Mouse (Mus musculus): ENCODE data around the gene Dock9. TPM values are rescaled to one million over a fixed set of nuclear protein-coding genes. Genes with fewer than 3 reads are reported as not detected.

Gene Dock9
- polyA plus RNA-seq, 1 experiment: 41.9 TPM

GRCm38 (mm10) chr14:121804461-121804860 is 6.8 kb upstream of the Dock9 start:
- WGBS: 86% methylated on average over 4 of the region's 4 CpGs
- TF ChIP-seq CTCF (conservative IDR thresholded peaks at IDR 0.05; ENCODE audit: insufficient read depth, insufficient read length, low read depth, low read length) (peak; percentile 50), POLR2A (IDR thresholded peaks at IDR 0.05; ENCODE audit: low read depth, low read length) (no peak)
- H3K27me3 ChIP-seq (replicated peaks; ENCODE audit: control insufficient read depth, insufficient read depth, low read length): no peaks in the 10 kb centered on the region
- DNase-seq: peak; percentile 37
- no peak overlapping the region for H3K4me3 ChIP-seq (ENCODE audit: insufficient read depth, low read depth, low read length)
- H3K27ac ChIP-seq (ENCODE audit: insufficient read depth, low read depth, low read length): no peak overlapping the region
- peaks cover 4% of the 10 kb centered on the region; the same call in 1 of the 2 replicates for H3K4me1 ChIP-seq (ENCODE audit: control insufficient read depth, insufficient read depth, low read length)
- no peaks in the 10 kb centered on the region for H3K36me3 ChIP-seq (ENCODE audit: control insufficient read depth, insufficient read depth, low read length)

GRCm38 (mm10) chr14:121800962-121801361 is 3.3 kb upstream of the Dock9 start:
- Histone ChIP-seq H3K27ac (ENCODE audit: insufficient read depth, low read depth, low read length) (no peak overlapping the region), H3K4me1 (ENCODE audit: control insufficient read depth, insufficient read depth, low read length) (peaks cover 8% of the 10 kb centered on the region; the same call in 1 of the 2 replicates), H3K27me3 (replicated peaks; ENCODE audit: control insufficient read depth, insufficient read depth, low read length) (no peaks in the 10 kb centered on the region), H3K36me3 (ENCODE audit: control insufficient read depth, insufficient read depth, low read length) (no peaks in the 10 kb centered on the region), H3K4me3 (ENCODE audit: insufficient read depth, low read depth, low read length) (no peak overlapping the region)
- no peak for TF ChIP-seq POLR2A (IDR thresholded peaks at IDR 0.05; ENCODE audit: low read depth, low read length)
- peak; percentile 60 for TF ChIP-seq CTCF (conservative IDR thresholded peaks at IDR 0.05; ENCODE audit: insufficient read depth, insufficient read length, low read depth, low read length)
- DNase-seq: peak; percentile 81
- 16% methylated on average over 2 of the region's 2 CpGs for WGBS

- 59% methylated on average over 7 of the region's 7 CpGs for WGBS
- DNase-seq: no peak
- no peaks in the 10 kb centered on the region for H3K36me3 ChIP-seq (ENCODE audit: control insufficient read depth, insufficient read depth, low read length)
- no peak for TF ChIP-seq POLR2A (IDR thresholded peaks at IDR 0.05; ENCODE audit: low read depth, low read length)
- TF ChIP-seq CTCF (conservative IDR thresholded peaks at IDR 0.05; ENCODE audit: insufficient read depth, insufficient read length, low read depth, low read length): no peak
- peaks cover 8% of the 10 kb centered on the region; the same call in 1 of the 2 replicates for H3K4me1 ChIP-seq (ENCODE audit: control insufficient read depth, insufficient read depth, low read length)
- H3K27me3 ChIP-seq (replicated peaks; ENCODE audit: control insufficient read depth, insufficient read depth, low read length): no peaks in the 10 kb centered on the region
- H3K27ac ChIP-seq (ENCODE audit: insufficient read depth, low read depth, low read length): no peak overlapping the region
- H3K4me3 ChIP-seq (ENCODE audit: insufficient read depth, low read depth, low read length): no peak overlapping the region
Measured at GRCm38 (mm10) chr14:121799112-121799511, 1.5 kb upstream of the Dock9 start.

- TF ChIP-seq CTCF (conservative IDR thresholded peaks at IDR 0.05; ENCODE audit: insufficient read depth, insufficient read length, low read depth, low read length): no peak
- TF ChIP-seq POLR2A (IDR thresholded peaks at IDR 0.05; ENCODE audit: low read depth, low read length): peak; percentile 82
- under 1% methylated on average over 22 of the region's 22 CpGs for WGBS
- Histone ChIP-seq H3K27me3 (replicated peaks; ENCODE audit: control insufficient read depth, insufficient read depth, low read length) (no peaks in the 10 kb centered on the region), H3K36me3 (ENCODE audit: control insufficient read depth, insufficient read depth, low read length) (no peaks in the 10 kb centered on the region), H3K27ac (ENCODE audit: insufficient read depth, low read depth, low read length) (peak overlapping the region; percentile 76), H3K4me3 (ENCODE audit: insufficient read depth, low read depth, low read length) (peak overlapping the region; percentile 65), H3K4me1 (ENCODE audit: control insufficient read depth, insufficient read depth, low read length) (peaks cover 8% of the 10 kb centered on the region; the same call in 1 of the 2 replicates)
- DNase-seq: peak; percentile 98
Measured at GRCm38 (mm10) chr14:121798411-121798799, 768 bp upstream of the Dock9 start.

- H3K27me3 ChIP-seq (replicated peaks; ENCODE audit: control insufficient read depth, insufficient read depth, low read length): no peaks in the 10 kb centered on the region
- peaks cover 4% of the 10 kb centered on the region; the same call in 1 of the 2 replicates for H3K4me1 ChIP-seq (ENCODE audit: control insufficient read depth, insufficient read depth, low read length)
- H3K36me3 ChIP-seq (ENCODE audit: control insufficient read depth, insufficient read depth, low read length): no peaks in the 10 kb centered on the region
- WGBS: 11% methylated on average over 28 of the region's 28 CpGs
- peak; percentile 23 for DNase-seq
- peak overlapping the region; percentile 76 for H3K4me3 ChIP-seq (ENCODE audit: insufficient read depth, low read depth, low read length)
- TF ChIP-seq POLR2A (IDR thresholded peaks at IDR 0.05; ENCODE audit: low read depth, low read length) (no peak), CTCF (conservative IDR thresholded peaks at IDR 0.05; ENCODE audit: insufficient read depth, insufficient read length, low read depth, low read length) (no peak)
- peak overlapping the region; percentile 43 for H3K27ac ChIP-seq (ENCODE audit: insufficient read depth, low read depth, low read length)
Measured at GRCm38 (mm10) chr14:121796571-121797456, 823 bp downstream of the Dock9 start.

- 70% methylated on average over 7 of the region's 7 CpGs for WGBS
- H3K27ac ChIP-seq (ENCODE audit: insufficient read depth, low read depth, low read length): no peak overlapping the region
- DNase-seq: no peak
- H3K27me3 ChIP-seq (replicated peaks; ENCODE audit: control insufficient read depth, insufficient read depth, low read length): no peaks in the 10 kb centered on the region
- no peak overlapping the region for H3K4me3 ChIP-seq (ENCODE audit: insufficient read depth, low read depth, low read length)
- H3K36me3 ChIP-seq (ENCODE audit: control insufficient read depth, insufficient read depth, low read length): no peaks in the 10 kb centered on the region
- H3K4me1 ChIP-seq (ENCODE audit: control insufficient read depth, insufficient read depth, low read length): peaks cover 4% of the 10 kb centered on the region; the same call in 1 of the 2 replicates
- TF ChIP-seq CTCF (conservative IDR thresholded peaks at IDR 0.05; ENCODE audit: insufficient read depth, insufficient read length, low read depth, low read length) (no peak), POLR2A (IDR thresholded peaks at IDR 0.05; ENCODE audit: low read depth, low read length) (no peak)
Measured at GRCm38 (mm10) chr14:121795536-121795935, 2.1 kb downstream of the Dock9 start.

GRCm38 (mm10) chr14:121793639-121794038 is 4.0 kb downstream of the Dock9 start:
- Histone ChIP-seq H3K36me3 (ENCODE audit: control insufficient read depth, insufficient read depth, low read length) (no peaks in the 10 kb centered on the region), H3K27me3 (replicated peaks; ENCODE audit: control insufficient read depth, insufficient read depth, low read length) (no peaks in the 10 kb centered on the region), H3K4me1 (ENCODE audit: control insufficient read depth, insufficient read depth, low read length) (peaks cover 4% of the 10 kb centered on the region; the same call in 1 of the 2 replicates), H3K4me3 (ENCODE audit: insufficient read depth, low read depth, low read length) (no peak overlapping the region), H3K27ac (ENCODE audit: insufficient read depth, low read depth, low read length) (no peak overlapping the region)
- WGBS: 70% methylated on average over 5 of the region's 5 CpGs
- TF ChIP-seq POLR2A (IDR thresholded peaks at IDR 0.05; ENCODE audit: low read depth, low read length): no peak
- no peak for TF ChIP-seq CTCF (conservative IDR thresholded peaks at IDR 0.05; ENCODE audit: insufficient read depth, insufficient read length, low read depth, low read length)
- DNase-seq: no peak
